Mouse (Mus musculus) ES-Bruce4 (cell line): ENCODE data around the gene Cntn5.

ENCODE experiments used
- CTCF ChIP-seq: IDR thresholded peaks from one replicate; pipeline ENCODE4 v1.8.1; 2011; ENCODE audit warnings: low read depth, low read length
- POLR2A ChIP-seq: IDR thresholded peaks from one replicate; pipeline ENCODE4 v1.8.1; 2011; ENCODE audit warnings: low read length; ENCODE audit not compliant: insufficient read depth

DNA sequence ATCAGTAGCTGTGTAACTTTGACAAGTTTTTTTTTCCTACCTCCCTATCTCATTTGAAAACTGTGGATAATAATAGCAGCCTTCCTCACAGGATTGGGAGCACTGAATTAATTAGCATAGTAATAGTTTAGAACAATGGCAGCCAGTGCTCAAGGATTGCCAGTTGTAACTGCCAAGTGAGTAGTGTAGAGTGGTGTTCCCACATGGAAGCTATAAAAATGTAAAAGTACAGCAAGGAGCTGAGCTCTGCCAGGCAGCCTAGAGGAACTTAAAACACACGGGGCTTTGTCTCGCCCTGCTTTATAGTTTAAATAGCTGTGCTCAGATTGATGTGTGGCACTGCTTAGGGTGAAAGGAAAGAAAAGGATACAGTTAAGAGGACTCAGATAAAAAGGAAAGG, 635.2 kb downstream of the Cntn5 start:
- TF ChIP-seq CTCF, result no peak
- TF ChIP-seq POLR2A, result no peak
